Mouse (Mus musculus) forebrain, embryonic 16.5 days (tissue): ENCODE measurements around the gene Fgr. TPM values are rescaled to one million over a fixed set of nuclear protein-coding genes. Genes with fewer than 3 reads are reported as not detected.
A peak's percentile ranks its signal among the peaks of the same experiment; 100 is the strongest.

Experiments used
- ATAC-seq: fragments of 200-750 bp; cut with Nextera tagmentation; 2 replicates; pipeline ENCODE4 v1.8.0; 2017; ENCODE audit warnings: mild to moderate bottlenecking, moderate library complexity
- H3K27ac ChIP-seq: fragments of 300-500 bp; sonication (generic); 2 replicates; pipeline ENCODE4 v1.5.1; 2014; ENCODE audit warnings: low read length, control low read depth
- H3K27me3 ChIP-seq: fragments of 300-500 bp; sonication (generic); replicated peaks from 2 replicates; pipeline ENCODE4 v1.6.1; 2014; ENCODE audit warnings: low read length; ENCODE audit not compliant: control insufficient read depth, insufficient read depth
- H3K36me3 ChIP-seq: fragments of 300-500 bp; sonication (generic); 2 replicates; pipeline ENCODE4 v1.6.1; 2014; ENCODE audit not compliant: control insufficient read depth, insufficient read depth
- H3K4me1 ChIP-seq: fragments of 300-500 bp; sonication (generic); replicated peaks from 2 replicates; pipeline ENCODE4 v1.6.1; 2014; ENCODE audit warnings: low read length; ENCODE audit not compliant: control insufficient read depth, insufficient read depth
- H3K4me2 ChIP-seq: fragments of 300-500 bp; sonication (generic); 2 replicates; pipeline ENCODE4 v1.6.1; 2014; ENCODE audit warnings: mild to moderate bottlenecking, low read length, control low read depth
- H3K4me3 ChIP-seq: fragments of 300-500 bp; sonication (generic); replicated peaks from 2 replicates; pipeline ENCODE4 v1.5.1; 2014; ENCODE audit warnings: mild to moderate bottlenecking, low read length, control low read depth
- H3K9ac ChIP-seq: fragments of 300-500 bp; sonication (generic); replicated peaks from 2 replicates; pipeline ENCODE4 v1.6.1; 2014; ENCODE audit warnings: low read depth, low read length, control low read depth
- H3K9me3 ChIP-seq: fragments of 300-500 bp; sonication (generic); 2 replicates; pipeline ENCODE4 v1.6.1; 2016; ENCODE audit warnings: low read length; ENCODE audit not compliant: control insufficient read depth
- WGBS: fragments of 180-500 bp; shearing (Covaris S2); extraction: QIAGEN DNeasy Blood & Tissue Kit; methylation state at CpG from one replicate; pipeline ENCODE4 v1.1.7; 2014; 5-methylcytosine and 5-hydroxymethylcytosine counted together
- polyA plus RNA-seq: library from polyadenylated mRNA; unstranded; fragments of >200 nt; fragmentation: Nextera tagmentation; extraction: Ambion mirVana; gene quantifications from 2 replicates; pipeline ENCODE4 v1.2.1, GENCODE M21; 2015

Fgr gene
- polyA plus RNA-seq, 1 experiment from 2014 or later: not detected

DNA sequence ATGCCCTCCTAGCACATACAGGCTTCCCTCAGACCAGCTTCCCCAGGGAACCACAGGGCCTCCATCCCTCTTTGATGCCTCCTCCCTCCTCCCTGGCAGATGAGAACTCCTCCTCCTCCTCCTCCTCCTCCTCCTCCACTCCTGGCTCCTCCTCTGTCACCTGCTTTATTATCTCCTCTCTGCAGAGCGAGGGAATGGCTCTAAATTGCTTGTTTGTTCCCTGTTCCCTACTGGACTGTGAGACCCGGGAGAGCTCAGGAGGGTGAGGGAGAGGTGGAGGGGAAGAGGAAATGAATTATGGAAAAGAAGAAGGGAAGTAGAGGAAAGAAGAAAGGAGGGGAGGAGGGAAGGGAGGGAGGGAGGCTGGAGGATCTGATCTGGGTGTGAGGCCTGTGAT is 18.5 kb upstream of the Fgr start:
- Histone ChIP-seq H3K9me3 (no peaks in the 10 kb centered on the region), H3K9ac (no peak overlapping the region), H3K36me3 (no peaks in the 10 kb centered on the region), H3K4me2 (no peak overlapping the region), H3K4me1 (peaks cover 9% of the 10 kb centered on the region), H3K27me3 (no peaks in the 10 kb centered on the region), H3K4me3 (no peak overlapping the region), H3K27ac (no peak overlapping the region)
- WGBS: 13% methylated on average over 2 of the region's 2 CpGs
- no peak for ATAC-seq

GRCm38 (mm10) chr4:132958741-132959678 is 14.9 kb upstream of the Fgr start:
- no peak overlapping the region for H3K4me3 ChIP-seq
- H3K36me3 ChIP-seq: no peaks in the 10 kb centered on the region
- H3K4me2 ChIP-seq: no peak overlapping the region
- no peaks in the 10 kb centered on the region for H3K27me3 ChIP-seq
- WGBS: 4% methylated on average over 10 of the region's 10 CpGs
- peak overlapping the region; percentile 48 for H3K27ac ChIP-seq
- no peaks in the 10 kb centered on the region for H3K9me3 ChIP-seq
- peak overlapping the region; percentile 35 for H3K9ac ChIP-seq
- H3K4me1 ChIP-seq: peaks cover 9% of the 10 kb centered on the region
- ATAC-seq: peak; percentile 47; the same call in 1 of the 2 replicates

- Histone ChIP-seq H3K36me3 (no peaks in the 10 kb centered on the region), H3K9ac (no peak overlapping the region), H3K27ac (peak overlapping the region; percentile 48), H3K4me1 (peaks cover 9% of the 10 kb centered on the region), H3K4me3 (no peak overlapping the region), H3K4me2 (no peak overlapping the region), H3K27me3 (no peaks in the 10 kb centered on the region), H3K9me3 (no peaks in the 10 kb centered on the region)
- no peak for ATAC-seq
- WGBS: 51% methylated on average over 3 of the region's 3 CpGs
Measured at GRCm38 (mm10) chr4:132959679-132960045, 14.2 kb upstream of the Fgr start.

GRCm38 (mm10) chr4:132960313-132960712 is 13.6 kb upstream of the Fgr start:
- Histone ChIP-seq H3K4me1 (peaks cover 9% of the 10 kb centered on the region), H3K27me3 (no peaks in the 10 kb centered on the region), H3K9me3 (no peaks in the 10 kb centered on the region), H3K27ac (no peak overlapping the region), H3K36me3 (no peaks in the 10 kb centered on the region), H3K4me3 (no peak overlapping the region), H3K4me2 (no peak overlapping the region), H3K9ac (no peak overlapping the region)
- 73% methylated on average over 5 of the region's 5 CpGs for WGBS
- ATAC-seq: no peak

GRCm38 (mm10) chr4:132960864-132961639 is 12.8 kb upstream of the Fgr start:
- Histone ChIP-seq H3K9ac (no peak overlapping the region), H3K4me3 (no peak overlapping the region), H3K4me2 (no peak overlapping the region), H3K36me3 (no peaks in the 10 kb centered on the region), H3K4me1 (peaks cover 9% of the 10 kb centered on the region), H3K27ac (no peak overlapping the region), H3K27me3 (no peaks in the 10 kb centered on the region), H3K9me3 (no peaks in the 10 kb centered on the region)
- no peak for ATAC-seq
- 71% methylated on average over 13 of the region's 13 CpGs for WGBS

GRCm38 (mm10) chr4:132961866-132962265 is 12.0 kb upstream of the Fgr start:
- Histone ChIP-seq H3K4me3 (no peak overlapping the region), H3K4me1 (peaks cover 9% of the 10 kb centered on the region), H3K9me3 (no peaks in the 10 kb centered on the region), H3K9ac (no peak overlapping the region), H3K27me3 (no peaks in the 10 kb centered on the region), H3K36me3 (no peaks in the 10 kb centered on the region), H3K27ac (no peak overlapping the region), H3K4me2 (no peak overlapping the region)
- ATAC-seq: no peak
- 78% methylated on average over 5 of the region's 5 CpGs for WGBS

GRCm38 (mm10) chr4:132962628-132963027 is 11.3 kb upstream of the Fgr start:
- H3K36me3 ChIP-seq: no peaks in the 10 kb centered on the region
- ATAC-seq: no peak
- H3K27ac ChIP-seq: no peak overlapping the region
- no peak overlapping the region for H3K4me3 ChIP-seq
- H3K4me2 ChIP-seq: no peak overlapping the region
- H3K9ac ChIP-seq: no peak overlapping the region
- peaks cover 9% of the 10 kb centered on the region for H3K4me1 ChIP-seq
- H3K9me3 ChIP-seq: no peaks in the 10 kb centered on the region
- WGBS: 94% methylated on average over 4 of the region's 4 CpGs
- no peaks in the 10 kb centered on the region for H3K27me3 ChIP-seq

- no peak for ATAC-seq
- H3K4me1 ChIP-seq: peaks cover 13% of the 10 kb centered on the region
- H3K36me3 ChIP-seq: no peaks in the 10 kb centered on the region
- no peak overlapping the region for H3K4me2 ChIP-seq
- H3K9me3 ChIP-seq: no peaks in the 10 kb centered on the region
- H3K27ac ChIP-seq: no peak overlapping the region
- H3K9ac ChIP-seq: no peak overlapping the region
- H3K27me3 ChIP-seq: no peaks in the 10 kb centered on the region
- no peak overlapping the region for H3K4me3 ChIP-seq
- WGBS: 23% methylated on average over 2 of the region's 2 CpGs
Measured at GRCm38 (mm10) chr4:132963436-132963835, 10.5 kb upstream of the Fgr start.

DNA sequence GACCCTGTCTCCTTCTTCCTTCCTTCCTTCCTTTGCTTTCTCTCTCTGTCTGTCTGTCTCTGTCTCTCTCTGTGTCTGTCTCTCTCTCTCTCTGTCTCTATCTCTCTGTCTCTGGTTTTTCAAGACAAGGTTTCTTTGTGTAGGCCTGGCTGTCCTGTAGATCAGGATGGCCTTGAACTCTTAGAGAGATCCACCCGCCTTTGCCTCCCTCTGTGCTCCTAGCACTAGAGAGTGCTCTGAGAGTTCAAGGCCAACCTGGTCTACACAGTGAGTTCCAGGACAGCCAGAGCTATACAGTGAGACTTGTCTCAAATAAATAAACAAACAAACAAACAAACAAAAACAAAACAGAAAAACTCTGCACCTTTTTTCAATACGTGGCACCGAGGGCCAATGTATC is 9.8 kb upstream of the Fgr start:
- no peak overlapping the region for H3K4me2 ChIP-seq
- ATAC-seq: no peak
- H3K4me1 ChIP-seq: peaks cover 7% of the 10 kb centered on the region
- no peak overlapping the region for H3K4me3 ChIP-seq
- H3K36me3 ChIP-seq: no peaks in the 10 kb centered on the region
- no peak overlapping the region for H3K27ac ChIP-seq
- no peaks in the 10 kb centered on the region for H3K9me3 ChIP-seq
- no peaks in the 10 kb centered on the region for H3K27me3 ChIP-seq
- no peak overlapping the region for H3K9ac ChIP-seq
- WGBS: 34% methylated on average over 3 of the region's 3 CpGs
